Mouse (Mus musculus) T-helper 17 cell (primary cell): ENCODE data around the gene Vmn1r47.
"Not testable (repeated sequence)": the region's sequence is repeated elsewhere in the genome, so short reads cannot be mapped to it uniquely, and the experiment has no call there.

ENCODE experiments used
- in situ Hi-C, 2 experiments: fragments of 300-600 bp; cut with MboI, MseI; formaldehyde crosslinking; loops; 1 replicate in 1 of 2; 2 replicates in 1 of 2; pipeline ENCODE4 v1.15.1; 2025; ENCODE audit warnings: high pct_unique_total_duplicates in 2 of 2

Gene Vmn1r47

DNA sequence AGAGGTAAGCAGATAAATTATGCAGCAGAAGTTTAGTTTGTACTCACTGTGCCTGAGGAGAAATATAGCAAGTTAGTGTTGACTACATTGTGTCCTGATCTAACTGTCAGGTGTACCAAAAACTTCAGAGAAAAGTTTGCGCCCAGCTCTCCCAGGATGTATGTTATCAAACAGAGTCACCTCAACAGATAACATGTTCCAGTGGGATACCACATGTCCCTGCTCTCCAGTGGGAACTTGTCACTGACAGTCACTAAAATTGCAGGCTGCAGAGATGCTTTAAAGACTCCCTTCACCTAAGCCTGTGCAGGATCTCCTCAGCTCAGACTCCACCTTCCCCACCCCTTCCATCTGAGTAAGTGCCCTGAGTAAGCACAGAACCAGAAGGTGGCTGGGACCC lies at the start of gene Vmn1r47:
Vmn1r47 (plus strand) TSS at position 301 of the 400 bp plus-strand sequence.
- in situ Hi-C loops, result not testable (repeated sequence)

DNA sequence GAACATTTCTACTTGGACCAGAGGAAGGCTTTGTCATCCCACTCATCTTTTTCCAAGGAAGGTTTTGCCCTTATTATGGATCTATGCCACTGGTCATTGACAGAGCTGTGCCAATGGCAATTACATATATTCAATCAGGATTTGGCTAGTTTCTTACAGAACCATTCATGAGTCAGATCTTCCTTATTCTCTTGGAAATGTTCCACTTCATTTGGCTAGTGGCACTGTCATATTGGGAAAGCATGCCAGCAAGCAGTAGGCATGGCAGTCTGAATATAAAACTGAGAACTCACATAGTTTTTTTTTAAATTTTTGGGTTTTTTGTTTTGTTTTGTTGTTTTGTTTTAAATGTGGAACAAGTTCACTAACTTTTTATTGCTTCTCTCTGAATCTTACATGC lies 49.6 kb upstream of the Vmn1r47 start:
- in situ Hi-C loops, result no loop called here

DNA sequence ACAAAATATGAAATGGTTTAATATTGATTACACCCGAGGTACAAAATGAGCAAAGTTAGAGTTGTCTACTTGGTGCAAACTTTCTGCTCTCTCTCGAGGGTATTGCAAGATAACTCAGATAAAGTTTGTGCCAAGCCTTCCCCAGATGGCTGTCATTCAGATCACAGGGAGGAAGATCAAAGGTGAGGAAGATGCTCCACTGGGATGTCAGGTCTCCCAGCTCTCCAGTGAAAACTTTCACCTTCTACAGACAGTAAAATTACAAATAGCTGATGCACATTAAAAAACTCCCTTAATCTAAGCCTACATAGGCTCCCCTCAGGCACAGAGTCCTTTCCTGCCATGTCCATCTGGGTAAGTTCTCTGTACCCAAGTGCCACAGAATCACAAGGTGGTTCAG lies 46.9 kb upstream of the Vmn1r47 start, which contains the start of gene Vmn1r46:
Vmn1r46 (plus strand) TSS at position 301 of the 400 bp plus-strand sequence.
- in situ Hi-C loops, result no loop called here

DNA sequence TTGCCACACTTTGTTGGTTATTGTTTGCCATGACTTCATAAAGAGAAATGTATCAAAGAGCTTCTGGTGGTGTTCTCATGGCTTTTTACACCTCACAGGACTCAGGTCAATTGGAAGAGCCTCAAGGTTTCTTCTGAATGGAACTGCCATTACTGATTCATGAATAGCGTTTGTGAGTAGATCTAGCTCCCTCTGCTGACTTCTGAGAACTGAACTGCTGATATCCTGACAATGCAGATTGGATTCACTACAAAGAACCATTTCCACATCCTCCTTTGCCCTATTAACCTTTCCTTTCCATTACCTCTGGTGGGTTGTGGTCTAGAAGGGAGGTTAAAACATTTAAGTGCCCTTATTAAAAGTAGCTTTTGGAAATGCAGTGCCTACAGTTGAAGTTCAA lies 30.0 kb upstream of the Vmn1r47 start:
- in situ Hi-C loops, result no loop called here

DNA sequence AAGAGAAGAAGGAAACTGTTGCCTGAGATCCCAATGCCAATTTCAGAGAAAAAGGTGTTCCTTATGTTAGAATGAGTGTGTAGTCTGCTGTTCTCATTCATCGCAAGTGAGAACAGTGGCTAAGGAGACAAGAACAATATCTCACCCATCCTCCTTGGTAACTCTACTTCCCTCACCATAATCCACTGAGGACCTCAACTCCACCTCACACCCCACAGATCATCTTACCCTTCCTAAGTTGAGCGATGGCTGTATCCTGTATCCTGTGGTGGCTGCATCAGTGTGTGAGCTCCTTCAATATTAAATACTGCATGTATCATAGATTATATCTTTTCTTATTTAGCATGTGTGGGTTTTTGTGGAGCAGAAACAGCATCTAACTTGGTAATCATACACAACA lies 20.8 kb downstream of the Vmn1r47 start, which contains the start of gene Vmn1r48:
Vmn1r48 (minus strand) TSS at position 101 of the 400 bp plus-strand sequence.
- in situ Hi-C loops, result not testable (repeated sequence)
